Mouse (Mus musculus) myocyte (in vitro differentiated cells): Measurements from ENCODE around the gene Lrrc10b. TPM values are rescaled to one million over a fixed set of nuclear protein-coding genes. Genes with fewer than 3 reads are reported as not detected.

Source experiments
- H3K27me3 ChIP-seq: one replicate; pipeline ENCODE4 v1.6.1; 2011; ENCODE audit not compliant: control insufficient read depth, insufficient read depth, insufficient read length
- H3K36me3 ChIP-seq: one replicate; pipeline ENCODE4 v1.6.1; 2011; ENCODE audit not compliant: control insufficient read depth, insufficient read depth
- H3K4me2 ChIP-seq: one replicate; pipeline ENCODE4 v1.6.1; 2011; ENCODE audit warnings: low read depth, control low read depth
- H3K4me3 ChIP-seq: one replicate; pipeline ENCODE4 v1.5.1; 2011; ENCODE audit warnings: mild to moderate bottlenecking, control low read depth, moderate library complexity
- H3K79me2 ChIP-seq: one replicate; pipeline ENCODE4 v1.6.1; 2011; ENCODE audit not compliant: control insufficient read depth, insufficient read depth
- H3ac ChIP-seq: one replicate; pipeline ENCODE4 v1.6.1; 2011; ENCODE audit not compliant: control insufficient read depth, insufficient read length
- CEBPB ChIP-seq: IDR thresholded peaks from 2 replicates; pipeline ENCODE4 v1.6.1; 2011; ENCODE audit warnings: mild to moderate bottlenecking, moderate library complexity; ENCODE audit not compliant: poor library complexity, insufficient read depth, severe bottlenecking
- E2F4 ChIP-seq: IDR thresholded peaks from one replicate; pipeline ENCODE4 v1.6.1; 2011; ENCODE audit warnings: mild to moderate bottlenecking, control low read depth, moderate library complexity; ENCODE audit not compliant: insufficient read depth
- MAX ChIP-seq: IDR thresholded peaks from one replicate; pipeline ENCODE4 v1.6.1; 2011; ENCODE audit warnings: low read depth, mild to moderate bottlenecking, control low read depth
- MYOD1 ChIP-seq, 3 experiments: IDR thresholded peaks; one replicate each; pipeline ENCODE4 v1.6.1; 2011; ENCODE audit warnings: control low read depth in 2 of 3, low read depth in 2 of 3, mild to moderate bottlenecking in 2 of 3, moderate library complexity in 1 of 3; ENCODE audit not compliant: insufficient read length in 2 of 3, control insufficient read depth in 1 of 3
- MYOG ChIP-seq, 3 experiments: IDR thresholded peaks; one replicate each; pipeline ENCODE4 v1.6.1; 2011; ENCODE audit warnings: control low read depth in 2 of 3, low read depth in 2 of 3, mild to moderate bottlenecking in 2 of 3; ENCODE audit not compliant: insufficient read length in 2 of 3, control insufficient read depth in 1 of 3, insufficient read depth in 1 of 3
- POLR2A ChIP-seq: IDR thresholded peaks from one replicate; pipeline ENCODE4 v1.6.1; 2011; ENCODE audit warnings: low read depth, mild to moderate bottlenecking, control low read depth, moderate library complexity; ENCODE audit not compliant: insufficient read length
- POLR2AphosphoS2 ChIP-seq: IDR thresholded peaks from one replicate; pipeline ENCODE4 v1.6.1; 2011; ENCODE audit warnings: low read depth, control low read depth; ENCODE audit not compliant: insufficient read length
- REST ChIP-seq: IDR thresholded peaks from one replicate; pipeline ENCODE4 v1.6.1; 2011; ENCODE audit warnings: mild to moderate bottlenecking, control low read depth, moderate library complexity; ENCODE audit not compliant: insufficient read depth, insufficient read length
- SRF ChIP-seq: IDR thresholded peaks from one replicate; pipeline ENCODE4 v1.6.1; 2011; ENCODE audit warnings: low read depth; ENCODE audit not compliant: control insufficient read depth, insufficient read length
- TCF12 ChIP-seq: IDR thresholded peaks from one replicate; pipeline ENCODE4 v1.6.1; 2011; ENCODE audit warnings: mild to moderate bottlenecking, control low read depth; ENCODE audit not compliant: poor library complexity, insufficient read depth, severe bottlenecking
- TCF3 ChIP-seq: IDR thresholded peaks from one replicate; pipeline ENCODE4 v1.6.1; 2011; ENCODE audit warnings: low read depth, control low read depth; ENCODE audit not compliant: insufficient read length
- USF1 ChIP-seq: IDR thresholded peaks from one replicate; pipeline ENCODE4 v1.6.1; 2011; ENCODE audit warnings: low read depth, mild to moderate bottlenecking, control low read depth, moderate library complexity
- polyA plus RNA-seq: library from polyadenylated mRNA; unstranded; fragments of >200 nt; fragmentation: generic; extraction: Trizol; gene quantifications from one replicate; pipeline ENCODE4 v1.2.1, GENCODE M21; 2012; ENCODE audit warnings: missing spikeins

The Lrrc10b gene
- polyA plus RNA-seq, 1 experiment: 1.3 TPM

DNA sequence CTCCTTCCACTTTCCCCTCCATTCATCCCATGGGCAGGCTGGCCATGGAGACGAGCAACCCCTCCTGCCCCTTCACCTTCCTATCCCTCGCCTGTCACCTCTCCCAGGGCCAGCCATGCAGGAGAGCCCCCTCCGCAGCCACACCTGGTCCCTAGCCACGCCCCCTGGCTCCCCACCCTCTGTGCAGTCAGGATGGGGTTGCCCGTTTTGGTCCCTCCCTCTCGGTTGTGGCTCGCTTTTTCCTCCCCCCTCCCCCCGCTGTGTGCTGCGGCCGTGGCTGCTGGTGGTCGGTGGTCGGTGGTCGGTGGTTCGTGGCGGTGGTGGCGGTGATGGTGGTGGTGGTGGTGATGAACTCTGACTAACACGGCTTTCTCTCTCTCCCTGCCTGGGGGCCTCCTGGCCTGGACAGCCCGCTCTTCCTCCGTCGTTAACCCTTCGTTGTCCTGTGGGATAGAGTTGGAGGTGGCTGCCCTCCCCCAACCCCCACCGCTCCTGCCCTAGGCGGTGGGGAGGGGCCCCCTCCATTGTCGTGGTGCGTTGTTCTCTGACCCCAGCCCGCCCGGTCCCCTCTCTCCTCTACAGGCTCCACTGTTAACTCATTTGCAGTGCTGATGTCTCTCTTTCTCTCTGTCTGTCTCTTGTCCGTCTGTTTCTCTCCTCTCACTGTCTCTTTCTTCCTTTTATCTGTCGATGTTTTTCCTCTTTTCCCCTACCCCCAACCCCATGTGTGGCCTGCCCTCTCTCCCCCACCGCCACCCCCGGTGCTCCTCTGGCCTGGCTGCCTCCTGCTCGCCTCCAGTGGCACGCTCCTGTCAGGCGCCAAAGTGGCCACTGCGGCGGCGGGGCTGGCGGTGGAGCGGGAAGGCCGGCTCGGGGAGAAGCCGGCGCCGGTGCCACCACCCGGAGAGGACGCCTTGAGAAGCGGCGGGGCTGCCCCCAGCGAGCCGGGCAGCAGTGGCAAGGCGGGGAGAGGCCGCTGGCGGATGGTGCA is 35.0 kb downstream of the Lrrc10b start:
- TF ChIP-seq POLR2A: no peak
- TF ChIP-seq MYOD1 (IDR thresholded peaks at IDR 0.05; ENCODE audit: control insufficient read depth in 1 of 3, insufficient read length in 2 of 3, low read depth in 2 of 3): no peak
- no peak for TF ChIP-seq E2F4
- TF ChIP-seq TCF3: no peak
- no peak for TF ChIP-seq TCF12
- no peak for TF ChIP-seq MYOG (IDR thresholded peaks at IDR 0.05; ENCODE audit: control insufficient read depth in 1 of 3, insufficient read depth in 1 of 3, insufficient read length in 2 of 3, low read depth in 2 of 3)
- no peak for TF ChIP-seq USF1
- TF ChIP-seq MAX: no peak
- TF ChIP-seq CEBPB: no peak
- TF ChIP-seq POLR2AphosphoS2: no peak
- TF ChIP-seq SRF: no peak
- TF ChIP-seq REST: no peak
- H3K27me3 ChIP-seq: peaks cover 28% of the 10 kb centered on the region
- H3K4me3 ChIP-seq: no peak overlapping the region
- H3K36me3 ChIP-seq: no peaks in the 10 kb centered on the region
- no peak overlapping the region for H3ac ChIP-seq
- H3K4me2 ChIP-seq: no peak overlapping the region
- no peaks in the 10 kb centered on the region for H3K79me2 ChIP-seq

DNA sequence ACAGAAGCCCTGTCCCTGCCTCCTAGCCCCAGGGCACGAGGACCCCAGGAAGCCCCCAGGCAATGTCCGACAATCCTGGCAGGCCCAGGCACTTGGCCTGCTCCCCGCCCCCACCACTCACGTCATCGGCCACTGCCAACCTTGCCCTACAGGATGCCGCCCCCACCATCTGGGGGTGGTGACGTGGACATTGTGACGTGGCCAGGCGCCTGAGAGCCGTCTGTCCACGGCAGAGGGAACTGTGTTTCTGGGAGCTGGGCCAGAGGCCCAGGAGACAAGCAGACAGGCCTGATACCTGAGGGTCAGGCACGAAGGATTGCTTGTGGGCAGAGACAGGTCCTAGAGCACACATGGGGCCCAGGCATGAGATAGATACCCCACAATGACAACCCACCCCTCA is 39.8 kb downstream of the Lrrc10b start:
- no peaks in the 10 kb centered on the region for H3K79me2 ChIP-seq
- H3K4me2 ChIP-seq: peak overlapping the region; percentile 38
- no peaks in the 10 kb centered on the region for H3K36me3 ChIP-seq
- TF ChIP-seq REST (no peak), TCF3 (no peak), POLR2A (no peak), MYOG (IDR thresholded peaks at IDR 0.05; ENCODE audit: control insufficient read depth in 1 of 3, insufficient read depth in 1 of 3, insufficient read length in 2 of 3, low read depth in 2 of 3) (no peak), USF1 (no peak), MAX (no peak), TCF12 (no peak), CEBPB (no peak)
- H3K4me3 ChIP-seq: no peak overlapping the region
- no peak overlapping the region for H3ac ChIP-seq
- peaks cover 14% of the 10 kb centered on the region for H3K27me3 ChIP-seq

DNA sequence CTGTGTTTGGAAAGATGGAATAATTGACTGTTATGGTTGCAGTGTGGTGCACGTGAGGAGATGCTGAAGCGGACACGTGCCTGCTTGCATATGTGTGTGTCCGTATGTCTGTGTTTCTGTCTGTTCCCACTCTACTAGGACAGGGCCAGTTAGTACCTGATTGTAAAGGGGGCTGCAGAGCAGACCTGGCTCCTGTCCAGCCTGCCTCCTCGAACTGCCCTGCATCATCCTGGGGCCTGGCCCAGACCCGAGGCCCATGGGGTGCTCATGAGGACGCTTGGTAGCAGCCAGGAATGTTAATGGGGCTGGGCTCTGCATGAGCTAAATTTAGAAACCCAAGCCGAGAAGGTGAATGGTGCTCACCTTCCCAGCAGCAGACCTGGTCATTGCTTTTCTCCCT is 40.4 kb downstream of the Lrrc10b start:
- Histone ChIP-seq H3ac (no peak overlapping the region), H3K27me3 (peaks cover 8% of the 10 kb centered on the region), H3K36me3 (no peaks in the 10 kb centered on the region), H3K4me2 (peak overlapping the region; percentile 38), H3K4me3 (no peak overlapping the region), H3K79me2 (no peaks in the 10 kb centered on the region)
- TF ChIP-seq CEBPB (no peak), MYOD1 (IDR thresholded peaks at IDR 0.05; ENCODE audit: control insufficient read depth in 1 of 3, insufficient read length in 2 of 3, low read depth in 2 of 3) (no peak), TCF3 (no peak), REST (no peak), SRF (no peak), E2F4 (no peak), POLR2AphosphoS2 (no peak), MAX (no peak), USF1 (no peak), MYOG (IDR thresholded peaks at IDR 0.05; ENCODE audit: control insufficient read depth in 1 of 3, insufficient read depth in 1 of 3, insufficient read length in 2 of 3, low read depth in 2 of 3) (no peak), TCF12 (no peak), POLR2A (no peak)

DNA sequence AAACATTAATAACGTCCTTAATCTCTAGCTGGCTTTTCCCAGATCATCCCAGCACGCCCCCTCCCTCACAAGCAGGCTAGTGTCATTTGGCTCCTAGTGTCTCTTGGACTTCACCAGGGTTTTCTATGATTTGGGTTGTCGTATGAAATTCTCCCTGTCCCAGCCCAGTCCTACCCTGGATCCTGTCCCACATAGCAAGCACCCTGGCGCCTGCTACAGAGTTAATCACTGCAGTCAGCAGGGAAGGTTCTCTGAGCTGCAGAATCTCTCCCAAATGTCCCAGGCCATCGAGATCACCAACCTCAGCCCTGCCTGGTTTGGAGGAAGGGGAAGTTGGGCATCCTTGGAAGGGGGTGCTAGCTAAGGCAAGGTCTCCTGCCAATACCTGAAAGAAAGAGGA is 41.8 kb downstream of the Lrrc10b start:
- TF ChIP-seq REST (no peak), CEBPB (no peak), E2F4 (no peak), SRF (no peak), POLR2AphosphoS2 (no peak), USF1 (no peak), MYOD1 (IDR thresholded peaks at IDR 0.05; ENCODE audit: control insufficient read depth in 1 of 3, insufficient read length in 2 of 3, low read depth in 2 of 3) (no peak), MAX (no peak), TCF3 (no peak), POLR2A (no peak), TCF12 (no peak), MYOG (IDR thresholded peaks at IDR 0.05; ENCODE audit: control insufficient read depth in 1 of 3, insufficient read depth in 1 of 3, insufficient read length in 2 of 3, low read depth in 2 of 3) (no peak)
- Histone ChIP-seq H3K4me2 (no peak overlapping the region), H3K36me3 (no peaks in the 10 kb centered on the region), H3ac (no peak overlapping the region), H3K27me3 (peaks cover 7% of the 10 kb centered on the region), H3K4me3 (no peak overlapping the region), H3K79me2 (no peaks in the 10 kb centered on the region)
